9 mouse cellular contexts compared by ENCODE assay signal in the genomic region with DNA sequence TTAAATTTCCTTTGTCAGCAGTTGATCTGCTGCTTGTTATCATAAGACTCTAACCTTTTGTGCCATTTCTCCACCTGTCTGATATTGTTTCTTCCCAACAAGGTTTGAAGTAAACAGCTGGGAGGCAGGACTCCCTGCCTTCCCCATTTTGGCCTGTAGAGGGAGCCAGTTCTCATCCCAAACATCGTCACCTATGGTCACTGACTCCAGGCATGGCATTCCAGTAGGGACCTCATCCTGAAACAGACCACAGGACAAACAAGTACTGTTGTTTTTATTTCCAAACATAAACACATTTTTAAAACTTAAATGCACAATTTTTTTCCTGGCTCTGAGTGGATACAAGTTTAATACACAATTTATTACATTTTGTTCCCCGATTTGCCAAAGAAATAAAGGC. TPM values are rescaled to one million over a fixed set of nuclear protein-coding genes. Genes with fewer than 3 reads are reported as not detected.
DNase-seq lines count a peak whose midpoint lies in the region; ATAC-seq and TF ChIP-seq lines count a peak whose summit lies in the region.
"Had no signal": no experiment of that assay in that cellular context is flagged by ENCODE, and none has a peak within 500 bp of the region (broad histone marks: within the 10 kb centered on the region; RNA-seq: fewer than 3 reads in every experiment).

No protein-coding gene starts in this region.

- no peaks in the 10 kb centered on the region for H3K27me3 ChIP-seq in embryonic facial prominence, embryonic 14.5 days (replicated peaks; ENCODE audit: control insufficient read depth, insufficient read depth, low read length)
- no peaks in the 10 kb centered on the region for H3K27me3 ChIP-seq in liver, postnatal 0 days (ENCODE audit: insufficient read depth, low read length)

- WGBS in embryonic facial prominence, embryonic 14.5 days, result 49% methylated on average over 2 of the region's 2 CpGs
- WGBS in liver, postnatal 0 days (ENCODE audit: insufficient replicate concordance), result 62% methylated on average over 2 of the region's 2 CpGs

- DNase-seq in urinary bladder, postnatal 10 days (ENCODE audit: low spot score), result peak; percentile 34
- DNase-seq in urinary bladder, adult 2 months (ENCODE audit: low spot score), result no peak
- peak; percentile 63 for DNase-seq in brain, adult 2 months (ENCODE audit: low read depth, low spot score)
- DNase-seq in embryonic facial prominence, embryonic 14.5 days (ENCODE audit: low spot score), result peak; percentile 20
- DNase-seq in kidney, postnatal 10 days, result peak; percentile 79
- peak; percentile 67 for DNase-seq in liver, postnatal 0 days
- DNase-seq in right cerebral cortex, postnatal 25 days, result peak; percentile 38

- TF ChIP-seq EP300 in liver, postnatal 0 days (IDR thresholded peaks at IDR 0.05; ENCODE audit: low read depth), result no peak

- H3K9ac ChIP-seq in embryonic facial prominence, embryonic 14.5 days (ENCODE audit: low read depth, low read length), result no peak overlapping the region
- H3K9ac ChIP-seq in liver, postnatal 0 days (replicated peaks), result no peak overlapping the region

- no peaks in the 10 kb centered on the region for H3K9me3 ChIP-seq in embryonic facial prominence, embryonic 14.5 days (ENCODE audit: control insufficient read depth, low read length)
- no peaks in the 10 kb centered on the region for H3K9me3 ChIP-seq in liver, postnatal 0 days (ENCODE audit: low read length)

- no peaks in the 10 kb centered on the region for H3K4me1 ChIP-seq in embryonic facial prominence, embryonic 14.5 days (ENCODE audit: control insufficient read depth, insufficient read depth, low read length)
- no peaks in the 10 kb centered on the region for H3K4me1 ChIP-seq in liver, postnatal 0 days (ENCODE audit: insufficient read depth)

- no peak overlapping the region for H3K4me3 ChIP-seq in embryonic facial prominence, embryonic 14.5 days (ENCODE audit: low read depth, low read length)
- H3K4me3 ChIP-seq in liver, postnatal 0 days (ENCODE audit: low read depth, low read length), result no peak overlapping the region

- H3K36me3 ChIP-seq in embryonic facial prominence, embryonic 14.5 days (ENCODE audit: control insufficient read depth, insufficient read depth, low read length), result no peaks in the 10 kb centered on the region
- H3K36me3 ChIP-seq in liver, postnatal 0 days (replicated peaks; ENCODE audit: insufficient read depth, low read length), result no peaks in the 10 kb centered on the region

- no peak for ATAC-seq in embryonic facial prominence, embryonic 14.5 days (ENCODE audit: low read depth)
- ATAC-seq in liver, postnatal 0 days, result no peak
- ATAC-seq in erythroblast, adult 5-6 weeks (replicated peaks; ENCODE audit: low FRiP score, poor library complexity, severe bottlenecking), result no peak

- peak; percentile 89 for TF ChIP-seq CTCF in liver, postnatal 0 days (IDR thresholded peaks at IDR 0.05; ENCODE audit: low read depth)

- H3K4me2 ChIP-seq in embryonic facial prominence, embryonic 14.5 days (ENCODE audit: low read depth, low read length), result no peak overlapping the region
- no peak overlapping the region for H3K4me2 ChIP-seq in liver, postnatal 0 days (ENCODE audit: low read depth, low read length)

- no peak overlapping the region for H3K27ac ChIP-seq in embryonic facial prominence, embryonic 14.5 days (replicated peaks; ENCODE audit: low read depth, low read length)
- H3K27ac ChIP-seq in liver, postnatal 0 days (ENCODE audit: low read depth), result no peak overlapping the region

RNA-seq across cellular contexts. Expression of a gene that starts 40.1 kb away (rescaled TPM):
- 0.10 TPM in 2 replicates for polyA plus RNA-seq in urinary bladder, adult 2 months (2012; rRNA removed)
- polyA plus RNA-seq in embryonic facial prominence, embryonic 14.5 days (2014; fragmentation: Nextera tagmentation; extraction: Ambion mirVana), result 0.50 and 0.51 TPM in 2 replicates
- polyA plus RNA-seq in liver, postnatal 0 days (2015; fragmentation: Nextera tagmentation; extraction: Ambion mirVana), result not detected in 2 replicates
- not detected in 2 replicates for total RNA-seq in erythroblast, adult 5-6 weeks (2015; ENCODE audit: low replicate concordance)
- not detected in 2 replicates for total RNA-seq in erythroblast, adult 5-6 weeks (2017; ENCODE audit: low replicate concordance)

RNA-seq across cellular contexts. Expression of a gene that starts 47.2 kb away (rescaled TPM):
- polyA plus RNA-seq in urinary bladder, adult 2 months (2012; rRNA removed), result 0.03 and 0.07 TPM in 2 replicates
- 0.08 and 0.15 TPM in 2 replicates for polyA plus RNA-seq in embryonic facial prominence, embryonic 14.5 days (2014; fragmentation: Nextera tagmentation; extraction: Ambion mirVana)
- not detected in 2 replicates for polyA plus RNA-seq in liver, postnatal 0 days (2015; fragmentation: Nextera tagmentation; extraction: Ambion mirVana)
- not detected in 2 replicates for total RNA-seq in erythroblast, adult 5-6 weeks (2015; ENCODE audit: low replicate concordance)
- total RNA-seq in erythroblast, adult 5-6 weeks (2017; ENCODE audit: low replicate concordance), result not detected in 2 replicates
- total RNA-seq: gastrocnemius, postnatal 4 days had no signal

RNA-seq across cellular contexts. Expression of a gene that starts 58.5 kb away (rescaled TPM):
- polyA plus RNA-seq in urinary bladder, adult 2 months (2012; rRNA removed), result 0.06 and 0.11 TPM in 2 replicates
- 0.64 and 0.92 TPM in 2 replicates for polyA plus RNA-seq in embryonic facial prominence, embryonic 14.5 days (2014; fragmentation: Nextera tagmentation; extraction: Ambion mirVana)
- polyA plus RNA-seq in liver, postnatal 0 days (2015; fragmentation: Nextera tagmentation; extraction: Ambion mirVana), result 0.05 and 0.07 TPM in 2 replicates
- total RNA-seq in erythroblast, adult 5-6 weeks (2015; ENCODE audit: low replicate concordance), result not detected in 2 replicates
- total RNA-seq in erythroblast, adult 5-6 weeks (2017; ENCODE audit: low replicate concordance), result not detected in 2 replicates
